Mouse (Mus musculus): Measurements from ENCODE around the gene Ammecr1.

Ammecr1 gene

GRCm38 (mm10) chrX:142966008-142966966 lies at the start of gene Ammecr1:
Ammecr1 (minus strand) TSS chrX:142966728.
- DNase-seq (ENCODE audit: extremely low read depth, insufficient read length, low spot score) = peak; percentile 81

GRCm38 (mm10) chrX:143014118-143014517 lies 47.6 kb upstream of the Ammecr1 start:
- DNase-seq (ENCODE audit: extremely low read depth, insufficient read length, low spot score) = no peak

DNA sequence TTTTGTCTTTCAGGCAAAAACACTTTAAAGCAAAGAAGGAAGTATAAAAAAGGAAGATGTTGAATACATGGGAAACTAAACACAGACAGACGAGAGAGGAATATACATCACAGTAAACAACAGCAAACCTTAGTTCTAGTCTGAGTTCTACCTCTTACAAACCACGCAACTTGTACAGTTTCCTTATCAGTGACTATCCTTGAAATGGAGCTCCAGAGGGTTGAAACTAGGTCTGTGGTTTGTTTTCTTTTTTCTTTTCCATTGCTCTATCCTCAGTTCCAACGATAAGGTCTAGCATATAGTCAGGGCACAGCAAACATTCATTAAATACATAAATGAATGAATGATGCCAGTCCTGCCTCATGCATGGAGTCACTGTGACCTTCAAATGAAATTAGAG lies 45.8 kb upstream of the Ammecr1 start:
- DNase-seq (ENCODE audit: extremely low read depth, insufficient read length, low spot score) = no peak

GRCm38 (mm10) chrX:143011865-143012264 lies 45.3 kb upstream of the Ammecr1 start:
- no peak for DNase-seq (ENCODE audit: extremely low read depth, insufficient read length, low spot score)

- DNase-seq (ENCODE audit: extremely low read depth, insufficient read length, low spot score) = no peak
Measured at GRCm38 (mm10) chrX:143004131-143004846, 37.8 kb upstream of the Ammecr1 start.

DNA sequence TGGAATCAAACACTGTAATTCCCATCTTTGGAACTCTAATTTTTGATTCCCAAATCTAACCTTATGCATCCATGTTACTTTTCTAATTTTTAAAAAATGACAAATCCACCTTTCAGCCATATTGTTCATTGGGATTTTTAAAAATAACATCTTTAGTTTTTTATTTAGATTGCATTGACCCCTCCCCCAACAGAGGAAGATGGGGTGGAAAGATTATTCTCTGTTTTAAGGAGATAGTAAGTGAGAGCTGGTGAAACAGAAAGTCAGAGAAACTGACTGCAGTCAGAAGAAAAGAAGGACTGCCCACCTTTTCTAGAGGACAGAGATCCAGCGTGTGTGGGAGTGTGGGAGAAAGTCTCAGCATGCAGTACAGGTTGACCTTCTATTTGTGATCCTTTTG lies 30.7 kb upstream of the Ammecr1 start:
- DNase-seq (ENCODE audit: extremely low read depth, insufficient read length, low spot score) = no peak

- no peak for DNase-seq (ENCODE audit: extremely low read depth, insufficient read length, low spot score)
Measured at GRCm38 (mm10) chrX:142994514-142994913, 28.0 kb upstream of the Ammecr1 start.

DNA sequence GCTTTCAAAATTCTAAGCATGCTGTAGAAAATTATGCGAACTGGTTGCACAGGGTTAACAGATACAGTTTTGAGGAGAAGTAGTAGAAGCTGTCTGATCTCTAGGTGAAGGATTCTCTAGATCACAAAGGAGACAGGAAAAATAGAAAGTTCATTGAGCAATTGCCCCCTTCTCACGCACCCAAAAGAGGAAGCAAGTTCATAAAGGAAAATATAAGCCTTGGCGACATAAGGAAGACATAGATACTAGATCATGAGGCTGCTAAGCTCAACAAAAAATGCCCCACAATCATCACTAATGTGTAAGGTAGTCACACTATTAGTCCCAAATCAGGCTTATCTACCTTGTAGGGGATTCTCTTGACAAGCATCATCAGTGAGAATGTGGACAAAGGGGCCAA lies 17.6 kb upstream of the Ammecr1 start:
- DNase-seq (ENCODE audit: extremely low read depth, insufficient read length, low spot score) = no peak

DNA sequence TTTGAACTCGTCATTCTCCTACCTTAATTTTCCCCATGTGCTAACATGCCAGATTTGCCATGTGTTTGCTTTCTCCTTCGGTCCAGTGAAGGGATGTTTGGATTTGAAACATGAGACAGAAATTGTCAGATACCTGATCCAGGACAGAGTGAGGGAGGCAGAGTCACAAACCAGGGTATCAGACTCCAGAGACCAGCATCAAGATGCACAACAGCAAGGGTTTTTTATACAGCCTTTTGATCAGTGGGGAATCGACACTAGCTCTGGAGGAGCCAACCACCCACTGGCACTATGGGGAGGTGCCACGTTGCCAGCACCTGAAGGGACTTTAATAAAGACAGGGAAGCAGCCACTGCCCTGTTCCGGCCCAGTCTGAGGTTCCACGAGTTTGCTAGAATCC lies 17.1 kb upstream of the Ammecr1 start:
- DNase-seq (ENCODE audit: extremely low read depth, insufficient read length, low spot score) = no peak

GRCm38 (mm10) chrX:142981530-142982130 lies 15.1 kb upstream of the Ammecr1 start:
- no peak for DNase-seq (ENCODE audit: extremely low read depth, insufficient read length, low spot score)

DNA sequence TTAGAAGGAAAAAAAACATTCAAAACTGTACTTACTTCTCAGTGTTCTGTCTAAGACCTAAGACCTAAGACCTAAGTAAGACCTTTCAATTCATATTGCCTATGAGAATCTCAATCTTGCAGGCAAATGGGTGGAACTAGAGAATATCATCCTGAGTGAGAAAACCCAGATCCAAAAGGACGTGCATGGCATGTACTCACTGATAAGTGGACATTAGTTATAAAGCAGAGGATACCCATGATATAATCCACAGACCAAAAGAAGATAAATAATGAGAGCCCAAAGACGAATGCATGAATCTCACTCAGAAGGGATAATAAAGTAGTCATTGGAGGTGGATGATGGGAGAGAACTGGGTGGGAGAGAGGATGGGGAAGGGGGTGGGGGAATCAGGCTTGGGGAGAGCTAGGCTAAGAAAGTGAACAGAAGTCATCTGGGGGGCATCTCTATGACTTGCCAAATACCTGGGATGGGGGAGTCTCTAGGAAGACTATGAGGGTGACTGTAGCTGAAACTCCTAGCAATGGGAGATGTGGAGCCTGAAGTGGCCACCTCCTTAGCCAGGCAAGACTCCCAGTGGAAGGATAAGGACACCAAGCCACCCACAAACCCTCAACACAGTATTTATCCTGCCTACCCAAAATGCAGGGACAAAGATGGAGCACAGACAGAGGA lies 14.5 kb upstream of the Ammecr1 start:
- no peak for DNase-seq (ENCODE audit: extremely low read depth, insufficient read length, low spot score)

- no peak for DNase-seq (ENCODE audit: extremely low read depth, insufficient read length, low spot score)
Measured at GRCm38 (mm10) chrX:142979224-142979623, 12.7 kb upstream of the Ammecr1 start.

- DNase-seq (ENCODE audit: extremely low read depth, insufficient read length, low spot score) = no peak
Measured at GRCm38 (mm10) chrX:142972443-142972970, 6.0 kb upstream of the Ammecr1 start.

- no peak for DNase-seq (ENCODE audit: extremely low read depth, insufficient read length, low spot score)
Measured at GRCm38 (mm10) chrX:142971759-142972158, 5.2 kb upstream of the Ammecr1 start.

DNA sequence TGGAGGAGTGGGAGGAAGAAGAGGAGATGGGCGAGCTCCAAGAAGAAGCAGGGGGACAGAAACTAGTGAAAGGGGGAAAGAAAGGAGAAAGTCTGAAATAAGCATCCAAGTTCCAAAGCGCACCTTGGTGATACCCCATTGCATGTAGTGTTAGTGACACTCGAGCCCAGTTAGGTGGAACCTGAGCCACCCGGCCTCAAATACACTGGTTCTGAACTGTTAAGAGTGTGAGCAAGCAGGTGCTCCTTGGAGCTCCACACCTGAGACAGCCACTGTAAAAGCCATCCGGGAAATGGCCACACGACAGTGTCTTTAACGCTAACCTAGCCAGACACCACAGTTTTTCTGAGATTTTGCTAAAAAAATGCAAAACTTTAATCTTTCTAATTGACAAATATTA lies 539 bp upstream of the Ammecr1 start:
- DNase-seq (ENCODE audit: extremely low read depth, insufficient read length, low spot score) = no peak

DNA sequence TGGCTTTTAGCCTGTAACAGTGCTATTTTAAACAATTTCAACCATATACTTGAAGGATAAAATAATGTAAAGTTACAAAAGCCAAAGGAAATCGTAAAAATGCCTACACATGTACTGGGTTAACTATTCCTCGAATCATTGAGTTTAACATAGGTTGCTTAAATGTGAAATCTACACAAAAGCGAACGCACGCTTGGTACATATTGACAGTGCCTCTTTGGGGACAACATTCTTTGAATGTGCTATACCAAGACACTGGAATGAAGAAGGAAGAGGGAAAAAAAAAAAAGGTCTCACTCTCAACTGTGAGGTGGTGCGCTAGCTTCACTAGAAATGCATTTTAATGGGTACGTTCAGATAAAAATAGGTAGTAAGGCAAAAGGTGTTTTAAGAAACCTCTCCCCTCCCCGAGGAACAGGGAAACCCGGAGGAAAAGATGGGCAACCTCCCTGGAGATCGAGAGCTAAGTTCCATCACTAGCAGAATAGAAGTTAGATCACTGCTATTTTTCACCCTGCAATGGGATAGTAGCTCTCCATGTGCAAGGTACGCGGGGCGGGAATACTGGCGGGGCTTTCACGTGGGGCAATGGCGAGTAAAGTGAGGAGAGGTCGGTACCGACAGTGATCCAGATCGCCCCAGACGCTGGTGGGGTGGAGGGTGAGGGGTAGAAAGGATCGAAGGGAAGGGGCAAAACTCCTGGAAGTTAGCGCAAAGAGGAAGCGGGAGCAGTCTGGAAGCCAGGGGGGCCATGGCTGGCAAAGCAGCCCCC lies 1.1 kb downstream of the Ammecr1 start:
- peak; percentile 46 for DNase-seq (ENCODE audit: extremely low read depth, insufficient read length, low spot score)

DNA sequence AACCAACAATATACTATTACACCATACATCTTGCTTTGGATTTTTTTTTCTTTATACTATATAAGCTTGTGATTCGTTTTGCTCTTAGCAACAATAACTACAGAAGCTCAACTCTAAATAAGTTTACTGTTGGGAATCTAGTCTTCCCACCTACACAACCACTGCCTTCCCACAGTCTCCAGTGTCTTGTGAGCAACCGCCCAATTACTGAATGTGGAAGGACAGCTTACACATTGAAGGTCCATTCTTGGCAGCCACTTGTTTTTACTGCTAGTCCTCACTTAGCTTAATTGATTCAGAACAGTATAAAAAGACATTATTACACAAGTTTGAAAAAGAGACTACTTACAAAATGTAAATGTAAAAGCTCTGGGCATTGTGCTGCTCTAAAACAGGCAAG lies 6.1 kb downstream of the Ammecr1 start:
- DNase-seq (ENCODE audit: extremely low read depth, insufficient read length, low spot score) = no peak

DNA sequence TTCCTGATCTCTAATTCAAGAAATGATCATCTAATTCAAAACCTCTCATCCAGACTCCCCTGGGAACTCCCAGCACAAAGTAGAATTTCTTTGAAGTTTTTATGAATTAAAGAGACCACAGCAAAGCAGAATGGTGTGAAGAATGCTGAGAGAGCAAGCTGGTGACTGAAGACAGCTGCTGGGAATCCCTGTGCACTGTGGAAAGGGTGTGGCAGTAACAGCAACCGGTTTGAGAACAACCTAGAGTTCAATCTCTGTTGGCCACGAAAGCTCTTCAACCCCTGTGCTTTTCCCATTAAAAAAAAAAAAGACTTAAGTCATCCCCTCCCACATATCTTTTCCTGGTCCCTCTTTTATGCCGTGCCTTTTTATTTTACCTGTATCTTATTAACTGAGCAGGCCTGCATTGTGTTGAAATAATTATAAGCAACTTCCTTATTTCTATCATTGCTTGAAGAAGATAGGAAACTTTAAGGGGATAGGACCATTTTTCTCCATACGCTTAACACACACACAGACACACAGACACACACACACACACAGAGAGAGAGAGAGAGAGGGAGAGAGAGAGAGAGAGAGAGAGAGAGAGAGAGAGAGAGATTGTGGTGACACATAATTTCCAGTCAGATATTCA lies 6.7 kb downstream of the Ammecr1 start:
- no peak for DNase-seq (ENCODE audit: extremely low read depth, insufficient read length, low spot score)

DNA sequence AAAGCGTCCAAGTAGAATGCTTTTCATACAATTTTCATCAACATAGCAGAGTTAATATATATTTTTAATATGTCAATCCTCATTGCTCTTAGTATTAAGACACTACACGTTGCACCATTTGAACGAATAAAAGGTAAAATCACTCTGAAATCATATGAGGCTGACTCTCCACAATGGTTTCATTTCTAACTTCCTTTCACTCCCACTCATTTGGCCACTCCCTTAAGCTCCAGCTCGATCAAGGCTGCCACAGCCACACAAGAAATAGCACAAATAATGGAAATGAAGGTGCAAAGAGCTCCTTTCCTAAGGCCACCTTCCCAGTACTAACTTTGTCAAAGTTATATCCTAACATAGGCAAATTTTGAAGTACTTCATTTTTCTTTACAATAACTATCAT lies 38.1 kb downstream of the Ammecr1 start:
- no peak for DNase-seq (ENCODE audit: extremely low read depth, insufficient read length, low spot score)

All from 3134 (cell line).